Mouse (Mus musculus): ENCODE results near the gene Kif1b. TPM values are rescaled to one million over a fixed set of nuclear protein-coding genes. Genes with fewer than 3 reads are reported as not detected.
"Not testable (repeated sequence)": the region's sequence is repeated elsewhere in the genome, so short reads cannot be mapped to it uniquely, and the experiment has no call there.

Gene Kif1b
- polyA plus RNA-seq, 1 experiment from 2014 or later: 44.8 TPM

DNA sequence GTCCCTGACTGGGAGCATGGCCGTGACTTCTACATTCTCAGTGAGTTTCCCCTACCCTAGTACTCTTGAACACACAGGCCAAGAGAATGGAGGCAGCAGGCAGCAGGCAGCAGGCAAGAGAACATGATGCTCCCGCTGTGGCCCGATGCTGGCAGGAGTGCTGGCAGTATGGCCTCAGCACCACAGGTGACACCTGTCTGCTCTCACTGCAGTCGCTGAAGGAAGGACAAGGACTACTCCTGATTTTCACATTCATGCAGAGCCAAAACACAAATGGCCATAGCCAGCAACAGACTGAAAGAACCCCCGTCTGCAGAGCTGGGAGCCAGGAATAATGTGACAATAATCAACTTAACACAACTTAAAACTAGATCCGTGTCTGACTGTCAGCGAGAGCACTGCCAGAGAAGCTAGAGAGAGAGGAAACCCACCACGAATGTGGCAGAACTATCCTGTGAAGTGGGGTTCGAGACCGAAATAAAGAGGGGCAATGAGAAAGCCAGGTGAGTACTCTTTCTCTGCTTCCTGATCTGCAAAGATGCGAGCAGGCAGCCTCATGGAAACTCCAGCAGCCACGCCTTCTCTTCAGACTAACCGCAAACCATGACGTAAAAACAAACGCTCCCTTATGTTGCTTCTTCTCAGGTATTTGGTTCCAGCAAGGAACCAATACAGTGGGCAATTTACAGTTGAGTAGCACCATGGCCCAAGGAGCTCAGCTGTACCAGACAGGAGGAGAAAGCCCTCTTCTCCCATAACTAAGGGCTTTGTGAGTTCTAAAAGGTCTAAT, 50.8 kb downstream of the Kif1b start:
- Histone ChIP-seq H3K27me3 (ENCODE audit: insufficient read depth, poor library complexity, severe bottlenecking) (no peaks in the 10 kb centered on the region), H3K4me3 (no peak overlapping the region), H3K4me1 (0 out of 2 replicates have a peak, but pooled peaks cover 2% of the 10 kb centered on the region), H3K36me3 (peaks cover 68% of the 10 kb centered on the region), H3K9me3 (no peaks in the 10 kb centered on the region), H3K27ac (no peak overlapping the region)
- WGBS: 93% methylated on average over 15 of the region's 15 CpGs
- DNase-seq (ENCODE audit: low spot score): no peak

DNA sequence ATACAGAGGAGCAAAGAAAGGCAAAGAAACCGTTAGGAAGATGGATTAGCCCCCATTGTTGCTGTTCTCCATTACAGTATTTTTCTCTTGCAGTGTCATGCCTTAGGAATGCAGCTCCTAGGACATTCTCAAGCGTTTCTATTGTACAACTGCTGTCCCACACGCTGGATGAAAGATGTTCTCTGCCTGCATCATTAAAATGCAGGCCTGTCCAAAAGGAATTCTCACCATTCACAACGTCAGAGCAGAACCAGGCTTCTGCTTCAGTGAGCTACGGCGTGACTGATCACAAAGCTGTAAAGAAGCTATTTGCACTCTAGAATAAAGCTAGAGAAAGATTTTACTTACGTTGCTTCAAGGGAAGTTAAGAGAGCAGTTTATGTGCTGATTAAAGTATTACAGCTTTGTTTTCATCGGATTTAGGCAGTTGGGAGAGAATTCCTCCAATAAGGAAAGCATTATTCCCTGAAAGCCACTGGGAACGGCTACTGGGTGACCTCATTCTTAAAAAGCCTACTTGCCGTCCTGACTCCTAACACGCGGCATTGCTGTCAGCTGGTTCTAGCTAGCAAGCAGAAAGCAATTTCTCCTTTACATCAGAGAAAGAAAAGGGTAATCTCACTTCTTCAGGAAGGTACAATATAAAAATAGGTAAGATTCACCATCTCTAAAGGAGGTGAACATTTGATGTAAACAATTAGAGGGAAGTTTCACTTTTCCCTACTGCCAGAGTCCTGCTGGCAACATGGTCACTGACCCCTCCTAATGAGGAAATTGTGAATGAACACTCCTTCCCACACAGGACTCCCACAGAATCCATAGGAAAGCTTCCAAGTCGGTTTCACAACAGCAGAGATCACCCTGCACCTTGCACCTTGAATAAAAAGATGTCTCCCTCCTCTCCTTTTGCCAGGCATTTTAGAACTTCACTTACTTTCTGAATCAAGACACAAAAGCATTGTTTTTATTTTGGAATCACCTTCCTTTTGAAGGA, 51.9 kb downstream of the Kif1b start:
- no peak overlapping the region; the same call in 1 of the 2 replicates for H3K27ac ChIP-seq
- DNase-seq (ENCODE audit: low spot score): no peak
- no peaks in the 10 kb centered on the region for H3K27me3 ChIP-seq (ENCODE audit: insufficient read depth, poor library complexity, severe bottlenecking)
- H3K4me1 ChIP-seq: 0 out of 2 replicates have a peak, but pooled peaks cover 2% of the 10 kb centered on the region
- H3K4me3 ChIP-seq: no peak overlapping the region
- no peaks in the 10 kb centered on the region for H3K9me3 ChIP-seq
- 53% methylated on average over 13 of the region's 13 CpGs for WGBS
- H3K36me3 ChIP-seq: peaks cover 74% of the 10 kb centered on the region

DNA sequence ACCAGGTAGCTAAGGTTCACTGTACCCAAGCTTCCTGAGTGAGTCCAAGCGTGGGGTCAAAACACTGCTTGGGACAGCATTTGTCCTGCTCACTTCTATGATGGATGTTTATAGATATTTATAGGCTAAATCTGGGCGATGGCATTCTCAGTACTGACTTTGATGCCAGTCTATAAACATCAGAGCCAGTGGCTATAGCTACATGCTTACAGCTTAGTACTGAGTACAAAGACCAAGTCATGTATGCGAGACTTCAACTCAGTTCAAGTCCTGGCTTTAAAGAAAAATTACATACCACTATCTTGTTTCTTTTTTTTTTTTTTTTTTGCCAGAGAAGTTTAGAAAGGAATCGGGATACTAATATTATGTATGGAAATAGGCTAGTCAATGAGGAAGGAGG, 52.7 kb downstream of the Kif1b start:
- Histone ChIP-seq H3K9me3 (no peaks in the 10 kb centered on the region), H3K4me1 (0 out of 2 replicates have a peak, but pooled peaks cover 2% of the 10 kb centered on the region), H3K4me3 (no peak overlapping the region), H3K27me3 (ENCODE audit: insufficient read depth, poor library complexity, severe bottlenecking) (no peaks in the 10 kb centered on the region), H3K27ac (no peak overlapping the region), H3K36me3 (peaks cover 79% of the 10 kb centered on the region)
- DNase-seq (ENCODE audit: low spot score): no peak
- 91% methylated on average over 4 of the region's 4 CpGs for WGBS

DNA sequence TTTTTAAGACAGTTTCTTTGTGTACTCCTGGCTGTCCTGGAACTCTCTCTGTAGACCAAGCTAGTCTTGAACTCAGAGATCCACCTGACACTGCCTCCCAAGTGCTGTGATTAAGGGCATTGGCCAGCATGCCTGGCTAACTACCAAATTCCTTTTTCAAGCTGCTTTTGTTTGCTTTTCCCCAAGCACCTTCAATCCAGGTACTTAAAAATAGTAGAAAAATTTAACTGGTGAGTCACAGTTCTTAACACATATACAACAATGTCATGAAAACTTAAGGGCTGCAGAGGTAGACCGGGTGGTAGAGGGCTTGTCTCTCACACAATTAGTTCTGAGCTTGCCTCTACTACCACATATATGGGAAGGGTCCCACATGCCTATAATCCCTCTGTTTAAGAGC, 58.2 kb downstream of the Kif1b start:
- peaks cover 86% of the 10 kb centered on the region for H3K36me3 ChIP-seq

DNA sequence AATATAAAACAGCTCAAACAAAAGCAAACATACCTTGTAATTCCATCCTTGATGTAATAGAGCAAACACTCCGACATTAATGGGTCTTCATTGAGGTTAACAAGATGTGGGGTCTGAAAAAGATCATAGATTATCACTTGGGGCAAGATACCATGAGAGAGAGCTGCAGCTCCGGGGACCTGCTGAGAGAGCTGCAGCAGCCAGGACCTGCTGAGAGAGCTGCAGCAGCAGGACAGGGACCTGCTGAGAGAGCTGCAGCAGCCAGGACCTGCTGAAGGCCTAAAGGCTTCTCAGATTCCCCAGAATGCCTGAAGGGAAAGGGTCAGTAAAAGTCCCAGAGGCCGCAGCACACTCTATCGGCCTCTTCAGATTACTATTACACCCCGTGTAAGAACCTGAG, 59.7 kb downstream of the Kif1b start:
- no peak overlapping the region for H3K27ac ChIP-seq
- DNase-seq (ENCODE audit: low spot score): no peak

More for the DNA sequence above, 58.2 kb downstream of the Kif1b start:
- 90% methylated on average over 1 of the region's 1 CpGs for WGBS
- Histone ChIP-seq H3K4me1 (no peaks in the 10 kb centered on the region), H3K4me3 (no peak overlapping the region), H3K27ac (no peak overlapping the region), H3K9me3 (no peaks in the 10 kb centered on the region), H3K27me3 (ENCODE audit: insufficient read depth, poor library complexity, severe bottlenecking) (no peaks in the 10 kb centered on the region)
- DNase-seq (ENCODE audit: low spot score): no peak

DNA sequence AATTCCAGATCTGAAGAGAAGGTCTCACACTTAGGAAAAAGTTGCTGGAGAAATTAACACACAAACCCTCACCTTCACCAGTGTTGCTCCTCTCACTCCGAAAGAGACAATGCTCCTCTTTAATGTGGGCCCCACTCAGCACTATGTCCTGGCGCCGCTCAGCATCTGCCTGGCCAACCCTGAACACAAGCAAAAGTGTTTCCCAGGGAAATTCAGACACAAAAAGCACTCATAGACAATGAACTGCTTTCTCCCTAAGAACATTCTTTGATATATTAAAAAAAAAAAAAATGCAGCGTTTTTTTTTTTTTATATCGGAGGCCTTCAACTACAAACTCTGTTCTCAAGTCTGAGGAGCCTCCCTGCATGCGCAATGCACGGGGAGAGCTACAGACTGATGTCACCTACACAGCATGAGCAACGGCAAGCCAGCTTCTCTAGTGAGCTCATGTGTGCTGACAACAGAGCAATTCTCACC, 60.3 kb downstream of the Kif1b start:
- Histone ChIP-seq H3K9me3 (no peaks in the 10 kb centered on the region), H3K27me3 (ENCODE audit: insufficient read depth, poor library complexity, severe bottlenecking) (no peaks in the 10 kb centered on the region), H3K4me3 (no peak overlapping the region), H3K4me1 (no peaks in the 10 kb centered on the region), H3K27ac (no peak overlapping the region), H3K36me3 (peaks cover 87% of the 10 kb centered on the region)
- WGBS: 81% methylated on average over 8 of the region's 8 CpGs
- DNase-seq (ENCODE audit: low spot score): no peak

More for the DNA sequence above, 59.7 kb downstream of the Kif1b start:
- Histone ChIP-seq H3K4me3 (no peak overlapping the region), H3K27me3 (ENCODE audit: insufficient read depth, poor library complexity, severe bottlenecking) (no peaks in the 10 kb centered on the region), H3K36me3 (peaks cover 87% of the 10 kb centered on the region), H3K4me1 (no peaks in the 10 kb centered on the region), H3K9me3 (no peaks in the 10 kb centered on the region)
- 77% methylated on average over 5 of the region's 5 CpGs for WGBS

DNA sequence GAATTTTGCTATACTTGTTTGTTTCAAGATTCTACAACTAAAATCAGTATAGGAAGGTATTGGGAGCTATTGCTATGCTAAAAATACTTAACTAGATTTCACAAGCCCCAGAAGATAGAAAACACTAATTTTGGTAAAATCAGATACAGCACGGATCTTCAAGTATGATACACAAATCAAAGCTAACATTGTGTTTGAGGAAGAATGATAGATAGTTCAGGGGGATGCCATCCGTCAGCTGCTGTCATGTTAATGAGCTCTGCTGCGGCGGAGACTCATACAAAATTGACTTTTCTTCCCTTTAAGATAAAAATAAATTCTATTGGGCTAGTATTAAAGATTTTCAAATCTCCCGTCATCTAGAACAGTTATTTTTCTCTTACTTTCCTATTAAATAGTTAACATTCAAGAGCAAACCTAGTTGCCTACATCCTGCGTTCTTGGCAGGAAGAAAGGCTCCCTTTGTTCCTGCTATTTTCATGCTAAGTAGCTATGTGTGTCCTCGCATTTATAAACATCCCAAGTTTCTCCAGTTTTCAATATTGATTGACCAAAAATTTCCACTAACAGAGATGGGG, 60.8 kb downstream of the Kif1b start:
- no peak overlapping the region for H3K27ac ChIP-seq
- no peaks in the 10 kb centered on the region for H3K4me1 ChIP-seq
- H3K36me3 ChIP-seq: peaks cover 86% of the 10 kb centered on the region
- DNase-seq (ENCODE audit: low spot score): no peak
- whole genome bisulfite sequencing: 82% methylated on average over 7 of the region's 7 CpGs
- H3K27me3 ChIP-seq (ENCODE audit: insufficient read depth, poor library complexity, severe bottlenecking): no peaks in the 10 kb centered on the region
- H3K9me3 ChIP-seq: no peaks in the 10 kb centered on the region
- no peak overlapping the region for H3K4me3 ChIP-seq

DNA sequence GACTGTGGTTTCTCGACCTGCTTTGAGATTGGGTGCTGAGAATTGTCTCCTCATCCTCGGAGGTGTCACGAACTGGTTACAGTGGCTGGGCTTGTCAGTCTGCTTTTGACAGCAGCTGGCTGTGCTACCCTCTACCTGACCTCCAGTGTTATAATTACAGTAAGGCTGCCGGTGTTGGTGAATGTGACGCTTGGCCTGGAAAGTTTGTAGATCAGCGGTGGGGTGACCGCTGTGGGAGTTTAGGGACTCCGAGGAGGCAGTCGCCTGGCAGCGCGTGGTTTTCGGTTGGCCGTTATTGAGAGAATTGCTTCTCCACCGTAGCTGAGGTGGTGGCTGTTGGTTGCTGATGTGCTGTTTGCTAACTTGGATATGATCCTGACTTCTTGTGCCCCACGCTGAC, 70.5 kb downstream of the Kif1b start:
- Histone ChIP-seq H3K36me3 (peaks cover 50% of the 10 kb centered on the region), H3K9me3 (no peaks in the 10 kb centered on the region), H3K27ac (no peak overlapping the region), H3K4me3 (no peak overlapping the region), H3K27me3 (ENCODE audit: insufficient read depth, poor library complexity, severe bottlenecking) (no peaks in the 10 kb centered on the region), H3K4me1 (no peaks in the 10 kb centered on the region)
- no peak for DNase-seq (ENCODE audit: low spot score)
- 88% methylated on average over 15 of the region's 15 CpGs for WGBS

DNA sequence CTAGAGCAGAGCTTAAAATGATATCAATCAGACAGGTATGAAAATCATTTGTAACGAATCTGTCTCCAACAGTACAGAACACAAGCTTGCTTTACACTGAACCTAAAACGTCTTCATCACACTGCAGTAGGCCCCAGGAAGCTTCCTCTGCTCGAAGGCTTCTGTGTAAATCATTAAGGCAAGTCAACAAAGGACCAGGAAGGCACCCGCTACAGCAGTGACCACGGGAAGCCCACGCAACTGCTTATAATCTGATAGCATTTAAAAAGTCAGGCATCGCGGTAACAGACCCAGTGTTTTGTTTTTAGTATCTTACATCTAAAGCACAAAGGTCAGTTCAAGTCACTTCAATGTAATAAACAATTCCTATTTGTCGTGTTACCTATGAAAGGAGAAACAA, 73.6 kb downstream of the Kif1b start:
- no peaks in the 10 kb centered on the region for H3K4me1 ChIP-seq
- H3K27ac ChIP-seq: no peak overlapping the region
- 67% methylated on average over 9 of the region's 9 CpGs for WGBS
- DNase-seq (ENCODE audit: low spot score): no peak
- H3K4me3 ChIP-seq: no peak overlapping the region
- no peaks in the 10 kb centered on the region for H3K9me3 ChIP-seq
- H3K36me3 ChIP-seq: peaks cover 40% of the 10 kb centered on the region
- H3K27me3 ChIP-seq (ENCODE audit: insufficient read depth, poor library complexity, severe bottlenecking): no peaks in the 10 kb centered on the region

DNA sequence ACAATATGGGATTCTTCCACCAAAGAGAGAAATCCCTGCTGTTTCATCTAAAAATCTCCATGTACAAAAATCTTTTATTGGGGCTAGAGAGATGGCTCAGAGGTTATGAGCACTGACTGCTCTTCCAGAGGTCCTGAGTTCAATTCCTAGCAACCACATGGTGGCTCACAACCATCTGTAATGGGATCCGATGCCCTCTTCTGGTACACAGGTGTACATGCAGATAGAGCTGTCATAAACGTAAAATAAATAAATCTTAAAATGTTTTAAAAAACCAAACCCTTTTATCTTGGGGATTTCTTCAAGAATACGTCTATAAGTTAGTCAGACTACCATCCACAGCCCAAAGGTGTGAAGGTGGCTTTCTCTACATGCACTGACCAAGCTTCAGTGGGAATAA, 78.8 kb downstream of the Kif1b start:
- 89% methylated on average over 3 of the region's 3 CpGs for WGBS
- H3K27ac ChIP-seq; DNase-seq (ENCODE audit: low spot score); H3K4me1 ChIP-seq; H3K9me3 ChIP-seq; H3K4me3 ChIP-seq; H3K27me3 ChIP-seq (ENCODE audit: insufficient read depth, poor library complexity, severe bottlenecking): not testable (repeated sequence)
- peaks cover 33% of the 10 kb centered on the region for H3K36me3 ChIP-seq

DNA sequence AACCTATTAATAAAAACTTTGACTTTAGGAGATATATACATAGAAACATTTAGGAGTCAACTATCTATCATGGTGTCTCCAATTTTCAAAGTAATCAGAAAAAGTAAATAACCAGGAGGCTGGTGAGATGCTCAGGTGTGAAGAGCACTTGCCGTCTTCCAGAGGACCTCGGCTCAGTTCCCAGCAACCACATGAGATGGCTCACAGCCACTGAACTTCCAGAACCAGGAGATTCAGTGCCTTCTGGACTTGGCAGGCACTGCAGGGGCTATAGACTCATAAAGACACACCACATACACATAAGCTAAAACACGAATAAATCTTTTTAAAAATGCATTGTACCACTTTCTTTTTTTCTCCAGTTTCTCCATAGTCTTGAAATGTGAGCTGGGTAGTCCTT, 79.2 kb downstream of the Kif1b start:
- Histone ChIP-seq H3K27me3 (ENCODE audit: insufficient read depth, poor library complexity, severe bottlenecking) (no peaks in the 10 kb centered on the region), H3K9me3 (no peaks in the 10 kb centered on the region), H3K36me3 (peaks cover 37% of the 10 kb centered on the region), H3K27ac (no peak overlapping the region), H3K4me3 (no peak overlapping the region), H3K4me1 (no peaks in the 10 kb centered on the region)
- DNase-seq (ENCODE audit: low spot score): no peak
- 91% methylated on average over 3 of the region's 3 CpGs for WGBS

DNA sequence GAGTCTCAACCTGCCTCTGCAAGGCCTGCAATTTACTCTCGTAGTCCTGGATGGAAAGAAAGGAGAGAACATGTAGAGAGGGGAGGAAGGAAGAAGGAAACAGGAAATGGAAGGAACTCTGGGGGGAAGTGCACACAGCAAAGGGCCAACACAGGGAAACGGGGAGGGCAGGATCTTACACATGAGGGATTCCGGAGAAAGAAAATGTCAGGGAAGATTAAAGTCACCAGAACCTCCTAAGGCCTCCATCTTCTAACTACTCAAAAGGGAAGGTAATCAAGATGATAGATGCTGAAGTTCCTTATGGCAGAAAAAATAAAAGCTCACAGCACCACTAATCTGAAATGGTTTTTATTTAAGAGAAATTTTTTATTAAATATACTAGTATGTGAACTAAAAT, 81.2 kb downstream of the Kif1b start:
- Histone ChIP-seq H3K9me3 (no peaks in the 10 kb centered on the region), H3K27ac (no peak overlapping the region), H3K36me3 (peaks cover 54% of the 10 kb centered on the region), H3K27me3 (ENCODE audit: insufficient read depth, poor library complexity, severe bottlenecking) (no peaks in the 10 kb centered on the region), H3K4me3 (no peak overlapping the region), H3K4me1 (no peaks in the 10 kb centered on the region)
- WGBS: 72% methylated on average over 3 of the region's 3 CpGs
- DNase-seq (ENCODE audit: low spot score): no peak
